Mouse (Mus musculus) lung, postnatal 14 days (tissue): ENCODE measurements around the gene Sgcb.

Experiments
- DNase-seq: peaks from one replicate; pipeline ENCODE4 v3.0.0; 2021

Gene Sgcb

GRCm38 (mm10) chr5:73647261-73647900, at the start of gene Sgcb:
Gene Sgcb (minus strand): TSS chr5:73647790.
- DNase-seq = peak; percentile 87

- DNase-seq = no peak
These were observed 46.8 kb upstream of the Sgcb start for GRCm38 (mm10) chr5:73694254-73695015.

GRCm38 (mm10) chr5:73693778-73694177, 46.2 kb upstream of the Sgcb start:
- peak; percentile 32 for DNase-seq

- no peak for DNase-seq
These were observed 44.3 kb upstream of the Sgcb start for GRCm38 (mm10) chr5:73691723-73692520.

- DNase-seq = no peak
These were observed 42.6 kb upstream of the Sgcb start for GRCm38 (mm10) chr5:73690146-73690545.

- DNase-seq = no peak
These were observed 41.0 kb upstream of the Sgcb start for GRCm38 (mm10) chr5:73688576-73688975.

GRCm38 (mm10) chr5:73686149-73686548, 38.6 kb upstream of the Sgcb start:
- DNase-seq = peak; percentile 53

GRCm38 (mm10) chr5:73683706-73684409, 36.3 kb upstream of the Sgcb start:
- no peak for DNase-seq

GRCm38 (mm10) chr5:73683221-73683620, 35.6 kb upstream of the Sgcb start:
- DNase-seq = no peak

- no peak for DNase-seq
These were observed 29.0 kb upstream of the Sgcb start for GRCm38 (mm10) chr5:73676626-73677025.

GRCm38 (mm10) chr5:73675604-73676003, 28.0 kb upstream of the Sgcb start:
- DNase-seq = no peak

GRCm38 (mm10) chr5:73669386-73669785, 21.8 kb upstream of the Sgcb start:
- no peak for DNase-seq

- DNase-seq = no peak
These were observed 20.3 kb upstream of the Sgcb start for GRCm38 (mm10) chr5:73667877-73668276.

- no peak for DNase-seq
These were observed 19.1 kb upstream of the Sgcb start for GRCm38 (mm10) chr5:73666695-73667094.

- DNase-seq = peak; percentile 13
These were observed 4.2 kb upstream of the Sgcb start for GRCm38 (mm10) chr5:73651855-73652201.

GRCm38 (mm10) chr5:73651061-73651854, 3.7 kb upstream of the Sgcb start, which contains the start of gene Spata18:
Gene Spata18 (plus strand): TSS chr5:73651379.
- DNase-seq = peak; percentile 25

GRCm38 (mm10) chr5:73650365-73650964, 2.9 kb upstream of the Sgcb start:
- no peak for DNase-seq

- DNase-seq = peak; percentile 15
These were observed 5.5 kb downstream of the Sgcb start for GRCm38 (mm10) chr5:73642091-73642490.

- no peak for DNase-seq
These were observed 6.5 kb downstream of the Sgcb start for GRCm38 (mm10) chr5:73641058-73641457.

GRCm38 (mm10) chr5:73637337-73638107, 10.1 kb downstream of the Sgcb start:
- no peak for DNase-seq

- DNase-seq = peak; percentile 82
These were observed 14.4 kb downstream of the Sgcb start for GRCm38 (mm10) chr5:73633141-73633540.
